In the genomic region with DNA sequence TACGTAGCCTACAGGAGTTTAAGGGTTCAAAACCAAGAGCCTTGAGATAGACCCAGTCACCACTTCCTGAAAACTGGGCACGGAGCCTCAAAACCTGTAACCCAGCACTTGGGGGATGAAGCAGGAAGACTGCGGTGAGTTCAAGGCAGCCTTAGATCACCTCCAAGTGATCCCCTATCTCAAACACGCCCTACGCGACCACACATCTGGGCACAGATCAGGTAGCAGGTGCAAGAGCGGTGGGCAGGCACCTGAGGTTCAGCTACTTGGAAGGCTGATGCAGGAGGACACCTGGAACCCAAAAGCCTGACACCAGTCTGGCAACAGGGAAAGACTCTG, we compare ENCODE assay signal across 14 mouse cellular contexts.
"Had no signal": no experiment of that assay in that cellular context is flagged by ENCODE, and none has a peak within 500 bp of the region (broad histone marks: within the 10 kb centered on the region; RNA-seq: fewer than 3 reads in every experiment).

No protein-coding gene starts in this region.

- H3K9ac ChIP-seq: kidney, embryonic 15.5 days; liver, embryonic 15.5 days; lung, embryonic 14.5 days; midbrain, embryonic 15.5 days had no signal

- H3K4me3 ChIP-seq: kidney, embryonic 15.5 days; left cerebral cortex, adult 2 months; limb, embryonic 10.5 days; liver, embryonic 15.5 days; megakaryocyte, embryonic 14.5 days; midbrain, embryonic 15.5 days had no signal

- H3K9me3 ChIP-seq: kidney, embryonic 15.5 days; limb, embryonic 10.5 days; liver, embryonic 15.5 days; megakaryocyte, embryonic 14.5 days; midbrain, embryonic 15.5 days had no signal

- H3K27ac ChIP-seq: kidney, embryonic 15.5 days; left cerebral cortex, adult 2 months; limb, embryonic 10.5 days; liver, embryonic 15.5 days; macrophage; midbrain, embryonic 15.5 days had no signal

- H3K4me2 ChIP-seq: kidney, embryonic 15.5 days; liver, embryonic 11.5 days; liver, embryonic 15.5 days; lung, embryonic 14.5 days; midbrain, embryonic 11.5 days; midbrain, embryonic 15.5 days had no signal

- H3K27me3 ChIP-seq: kidney, embryonic 15.5 days; liver, embryonic 15.5 days; megakaryocyte, embryonic 14.5 days; midbrain, embryonic 15.5 days had no signal

- DNase-seq: lung, embryonic 14.5 days; lung, postnatal 10 days; right cerebral cortex, adult 18-20 months; right cerebral cortex, postnatal 25 days had no signal

- ATAC-seq: inflammation-experienced regulatory T-cells, adult 6 months; midbrain, embryonic 15.5 days had no signal
